Mouse (Mus musculus) forebrain, embryonic 16.5 days (tissue): ENCODE data around the gene Nhsl1. TPM values are rescaled to one million over a fixed set of nuclear protein-coding genes. Genes with fewer than 3 reads are reported as not detected.

Experiments used
- ATAC-seq: fragments of 200-750 bp; cut with Nextera tagmentation; 2 replicates; pipeline ENCODE4 v1.8.0; 2017; ENCODE audit warnings: mild to moderate bottlenecking, moderate library complexity
- H3K27ac ChIP-seq: fragments of 300-500 bp; sonication (generic); 2 replicates; pipeline ENCODE4 v1.5.1; 2014; ENCODE audit warnings: low read length, control low read depth
- H3K27me3 ChIP-seq: fragments of 300-500 bp; sonication (generic); replicated peaks from 2 replicates; pipeline ENCODE4 v1.6.1; 2014; ENCODE audit warnings: low read length; ENCODE audit not compliant: control insufficient read depth, insufficient read depth
- H3K36me3 ChIP-seq: fragments of 300-500 bp; sonication (generic); 2 replicates; pipeline ENCODE4 v1.6.1; 2014; ENCODE audit not compliant: control insufficient read depth, insufficient read depth
- H3K4me1 ChIP-seq: fragments of 300-500 bp; sonication (generic); replicated peaks from 2 replicates; pipeline ENCODE4 v1.6.1; 2014; ENCODE audit warnings: low read length; ENCODE audit not compliant: control insufficient read depth, insufficient read depth
- H3K4me2 ChIP-seq: fragments of 300-500 bp; sonication (generic); 2 replicates; pipeline ENCODE4 v1.6.1; 2014; ENCODE audit warnings: mild to moderate bottlenecking, low read length, control low read depth
- H3K4me3 ChIP-seq: fragments of 300-500 bp; sonication (generic); replicated peaks from 2 replicates; pipeline ENCODE4 v1.5.1; 2014; ENCODE audit warnings: mild to moderate bottlenecking, low read length, control low read depth
- H3K9ac ChIP-seq: fragments of 300-500 bp; sonication (generic); replicated peaks from 2 replicates; pipeline ENCODE4 v1.6.1; 2014; ENCODE audit warnings: low read depth, low read length, control low read depth
- H3K9me3 ChIP-seq: fragments of 300-500 bp; sonication (generic); 2 replicates; pipeline ENCODE4 v1.6.1; 2016; ENCODE audit warnings: low read length; ENCODE audit not compliant: control insufficient read depth
- WGBS: fragments of 180-500 bp; shearing (Covaris S2); extraction: QIAGEN DNeasy Blood & Tissue Kit; methylation state at CpG from one replicate; pipeline ENCODE4 v1.1.7; 2014; 5-methylcytosine and 5-hydroxymethylcytosine counted together
- polyA plus RNA-seq: library from polyadenylated mRNA; unstranded; fragments of >200 nt; fragmentation: Nextera tagmentation; extraction: Ambion mirVana; gene quantifications from 2 replicates; pipeline ENCODE4 v1.2.1, GENCODE M21; 2015

The Nhsl1 gene
- polyA plus RNA-seq, 1 experiment from 2014 or later = 17.4 TPM

GRCm38 (mm10) chr10:18386224-18386623 is 67.4 kb downstream of the Nhsl1 start:
- WGBS = 24% methylated on average over 7 of the region's 7 CpGs
- Histone ChIP-seq H3K4me2 (no peak overlapping the region), H3K9ac (no peak overlapping the region), H3K27ac (no peak overlapping the region), H3K36me3 (no peaks in the 10 kb centered on the region), H3K27me3 (no peaks in the 10 kb centered on the region), H3K4me1 (peaks cover 15% of the 10 kb centered on the region), H3K4me3 (no peak overlapping the region), H3K9me3 (no peaks in the 10 kb centered on the region)
- ATAC-seq = no peak

- peak; percentile 81 for ATAC-seq
- no peak overlapping the region for H3K4me3 ChIP-seq
These were observed 70.2 kb downstream of the Nhsl1 start for GRCm38 (mm10) chr10:18388784-18389575.

GRCm38 (mm10) chr10:18390004-18390403 is 71.2 kb downstream of the Nhsl1 start:
- WGBS = 73% methylated on average over 15 of the region's 15 CpGs

More at GRCm38 (mm10) chr10:18388784-18389575, 70.2 kb downstream of the Nhsl1 start:
- 8% methylated on average over 10 of the region's 10 CpGs for WGBS
- Histone ChIP-seq H3K9me3 (no peaks in the 10 kb centered on the region), H3K27me3 (no peaks in the 10 kb centered on the region), H3K36me3 (no peaks in the 10 kb centered on the region), H3K4me1 (peaks cover 15% of the 10 kb centered on the region), H3K4me2 (peak overlapping the region; percentile 32), H3K9ac (no peak overlapping the region), H3K27ac (no peak overlapping the region; the same call in 1 of the 2 replicates)

GRCm38 (mm10) chr10:18391608-18392007 is 72.8 kb downstream of the Nhsl1 start:
- Histone ChIP-seq H3K27me3 (no peaks in the 10 kb centered on the region), H3K27ac (no peak overlapping the region), H3K36me3 (no peaks in the 10 kb centered on the region), H3K4me3 (no peak overlapping the region), H3K9me3 (no peaks in the 10 kb centered on the region), H3K4me1 (peaks cover 15% of the 10 kb centered on the region), H3K9ac (no peak overlapping the region), H3K4me2 (no peak overlapping the region)
- WGBS = 39% methylated on average over 5 of the region's 5 CpGs
- ATAC-seq = no peak

More at GRCm38 (mm10) chr10:18390004-18390403, 71.2 kb downstream of the Nhsl1 start:
- H3K9ac ChIP-seq = no peak overlapping the region
- H3K27ac ChIP-seq = no peak overlapping the region; the same call in 1 of the 2 replicates
- H3K4me1 ChIP-seq = peaks cover 15% of the 10 kb centered on the region
- no peaks in the 10 kb centered on the region for H3K27me3 ChIP-seq
- H3K4me2 ChIP-seq = no peak overlapping the region
- no peak overlapping the region for H3K4me3 ChIP-seq
- no peaks in the 10 kb centered on the region for H3K9me3 ChIP-seq
- no peaks in the 10 kb centered on the region for H3K36me3 ChIP-seq
- ATAC-seq = no peak

GRCm38 (mm10) chr10:18392268-18392667 is 73.5 kb downstream of the Nhsl1 start:
- H3K27ac ChIP-seq = no peak overlapping the region
- no peak for ATAC-seq
- no peaks in the 10 kb centered on the region for H3K36me3 ChIP-seq
- 85% methylated on average over 6 of the region's 6 CpGs for WGBS
- peaks cover 15% of the 10 kb centered on the region for H3K4me1 ChIP-seq
- no peaks in the 10 kb centered on the region for H3K27me3 ChIP-seq
- no peak overlapping the region for H3K4me2 ChIP-seq
- no peak overlapping the region for H3K4me3 ChIP-seq
- no peaks in the 10 kb centered on the region for H3K9me3 ChIP-seq
- H3K9ac ChIP-seq = no peak overlapping the region

GRCm38 (mm10) chr10:18393740-18394139 is 75.0 kb downstream of the Nhsl1 start:
- Histone ChIP-seq H3K27ac (no peak overlapping the region), H3K4me1 (peaks cover 13% of the 10 kb centered on the region), H3K27me3 (no peaks in the 10 kb centered on the region), H3K36me3 (no peaks in the 10 kb centered on the region), H3K4me2 (no peak overlapping the region), H3K4me3 (no peak overlapping the region), H3K9me3 (no peaks in the 10 kb centered on the region), H3K9ac (no peak overlapping the region)
- ATAC-seq = no peak
- WGBS = 43% methylated on average over 3 of the region's 3 CpGs

- peaks cover 8% of the 10 kb centered on the region for H3K4me1 ChIP-seq
- no peak for ATAC-seq
- H3K9ac ChIP-seq = no peak overlapping the region
- WGBS = 87% methylated on average over 7 of the region's 7 CpGs
- no peaks in the 10 kb centered on the region for H3K27me3 ChIP-seq
- H3K4me3 ChIP-seq = no peak overlapping the region
- H3K36me3 ChIP-seq = no peaks in the 10 kb centered on the region
- no peak overlapping the region for H3K27ac ChIP-seq
- no peak overlapping the region for H3K4me2 ChIP-seq
- H3K9me3 ChIP-seq = no peaks in the 10 kb centered on the region
These were observed 75.5 kb downstream of the Nhsl1 start for GRCm38 (mm10) chr10:18394270-18394669.

- H3K27ac ChIP-seq = no peak overlapping the region
- H3K27me3 ChIP-seq = no peaks in the 10 kb centered on the region
- H3K9me3 ChIP-seq = no peaks in the 10 kb centered on the region
- H3K36me3 ChIP-seq = no peaks in the 10 kb centered on the region
- no peak overlapping the region for H3K9ac ChIP-seq
- no peak overlapping the region for H3K4me3 ChIP-seq
- H3K4me2 ChIP-seq = no peak overlapping the region
- ATAC-seq = no peak
- H3K4me1 ChIP-seq = peaks cover 11% of the 10 kb centered on the region
- 76% methylated on average over 7 of the region's 7 CpGs for WGBS
These were observed 81.4 kb downstream of the Nhsl1 start for GRCm38 (mm10) chr10:18400089-18400644.

- Histone ChIP-seq H3K4me1 (peaks cover 11% of the 10 kb centered on the region), H3K36me3 (no peaks in the 10 kb centered on the region), H3K4me2 (no peak overlapping the region), H3K9ac (no peak overlapping the region), H3K27me3 (no peaks in the 10 kb centered on the region), H3K27ac (no peak overlapping the region), H3K4me3 (no peak overlapping the region), H3K9me3 (no peaks in the 10 kb centered on the region)
- ATAC-seq = no peak
- 63% methylated on average over 8 of the region's 8 CpGs for WGBS
These were observed 82.2 kb downstream of the Nhsl1 start for GRCm38 (mm10) chr10:18400998-18401397.
